Mouse (Mus musculus): ENCODE data around the gene Plce1.

GRCm38 (mm10) chr19:38728842-38729241 is 247.9 kb downstream of the Plce1 start:
- TF ChIP-seq CTCF (conservative IDR thresholded peaks at IDR 0.05; ENCODE audit: insufficient read depth, insufficient read length, low read depth, low read length) (no peak), POLR2A (IDR thresholded peaks at IDR 0.05; ENCODE audit: low read depth, low read length) (no peak)

Data from kidney, adult 2 months (tissue).